Mouse (Mus musculus) frontal cortex, adult (tissue): ENCODE results near the gene Gm4181.
"Not testable (repeated sequence)": the region's sequence is repeated elsewhere in the genome, so short reads cannot be mapped to it uniquely, and the experiment has no call there.

Experiments used
- ATAC-seq: cut with Nextera tagmentation; 2 replicates; pipeline ENCODE4 v1.9.2; 2017; ENCODE audit warnings: mild to moderate bottlenecking, moderate library complexity, mixed read lengths; ENCODE audit not compliant: low TSS enrichment

Gene Gm4181

DNA sequence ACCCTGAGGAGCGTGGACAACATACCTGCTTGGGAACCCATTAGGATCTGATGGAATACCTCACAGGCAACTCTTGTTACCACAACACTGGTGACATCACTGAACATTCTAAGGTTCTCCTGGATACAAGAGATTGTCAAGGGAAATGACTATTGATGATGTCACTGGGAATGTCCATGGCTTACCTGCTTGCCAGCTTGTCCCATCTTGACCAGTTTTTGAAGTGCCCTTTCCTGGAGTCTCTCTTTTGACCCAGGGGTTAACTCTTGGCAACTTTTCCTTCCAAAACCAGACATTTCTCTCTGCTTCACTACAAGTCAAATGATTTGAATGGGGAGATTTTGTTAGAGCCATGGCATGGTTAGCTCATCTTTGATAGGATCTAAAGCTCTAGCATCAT is at the start of gene Gm4181:
Gene Gm4181, minus strand, starts transcription at position 101 of the 400 bp plus-strand sequence.
- not testable (repeated sequence) for ATAC-seq

DNA sequence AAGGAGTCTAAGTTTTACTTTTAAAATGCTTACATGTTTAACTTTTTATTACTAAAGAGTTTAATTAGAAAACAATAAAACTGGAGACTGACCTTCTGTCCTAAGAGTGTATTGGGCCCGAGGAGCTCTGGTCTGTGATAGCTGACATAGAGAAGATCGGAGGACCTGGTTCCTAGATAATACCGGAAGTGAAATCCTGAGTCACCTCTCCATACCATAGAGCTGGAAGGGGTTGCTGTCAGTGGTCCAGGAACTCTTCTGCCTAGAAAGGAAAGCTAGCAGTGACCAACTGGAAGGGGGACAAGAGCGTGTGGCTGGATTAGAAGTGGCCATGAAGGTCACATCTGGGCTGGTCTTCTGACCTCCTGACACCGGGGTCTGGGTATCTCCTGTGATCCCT is 41.8 kb upstream of the Gm4181 start:
- ATAC-seq, result no peak

DNA sequence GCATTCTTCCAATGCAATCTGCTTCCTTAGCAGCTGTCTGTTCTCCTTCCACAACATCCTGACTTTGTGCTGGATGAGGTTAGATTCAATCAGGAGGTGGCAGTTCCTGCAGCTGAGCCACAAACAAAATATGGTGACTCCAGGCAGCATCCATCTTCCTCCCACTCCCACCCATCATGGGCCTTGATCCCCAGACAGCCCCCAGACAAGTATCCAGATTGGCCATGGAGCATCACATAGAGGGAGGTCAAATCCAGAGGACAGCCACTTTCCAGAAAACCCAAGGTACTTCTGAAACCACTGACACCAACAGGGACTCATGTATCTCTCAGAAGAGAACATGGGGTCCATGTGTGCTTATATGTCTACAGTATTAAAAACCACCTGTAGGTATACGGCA is 3.0 kb downstream of the Gm4181 start:
- not testable (repeated sequence) for ATAC-seq

DNA sequence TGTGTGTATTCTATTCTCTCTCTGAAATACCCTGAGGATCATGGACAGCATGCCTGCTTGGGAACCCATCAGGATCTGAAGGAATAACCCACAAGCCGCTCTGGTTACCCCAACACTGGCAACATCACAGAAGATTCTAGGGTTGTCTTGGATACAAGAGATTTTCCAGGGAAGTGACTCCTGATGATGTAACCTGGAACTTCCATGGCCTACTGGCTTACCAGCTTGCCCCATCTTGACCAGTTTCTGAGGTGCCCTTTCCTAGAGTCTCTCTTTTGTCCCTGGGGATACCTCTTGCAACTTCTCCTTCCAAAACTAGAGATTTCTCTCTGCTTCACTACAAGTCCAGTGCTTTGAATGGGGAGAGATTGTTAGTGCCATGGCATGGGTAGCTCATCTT is 24.3 kb downstream of the Gm4181 start, which contains the start of gene Gm17078:
Gene Gm17078, minus strand, starts transcription at position 101 of the 400 bp plus-strand sequence.
- no peak for ATAC-seq

DNA sequence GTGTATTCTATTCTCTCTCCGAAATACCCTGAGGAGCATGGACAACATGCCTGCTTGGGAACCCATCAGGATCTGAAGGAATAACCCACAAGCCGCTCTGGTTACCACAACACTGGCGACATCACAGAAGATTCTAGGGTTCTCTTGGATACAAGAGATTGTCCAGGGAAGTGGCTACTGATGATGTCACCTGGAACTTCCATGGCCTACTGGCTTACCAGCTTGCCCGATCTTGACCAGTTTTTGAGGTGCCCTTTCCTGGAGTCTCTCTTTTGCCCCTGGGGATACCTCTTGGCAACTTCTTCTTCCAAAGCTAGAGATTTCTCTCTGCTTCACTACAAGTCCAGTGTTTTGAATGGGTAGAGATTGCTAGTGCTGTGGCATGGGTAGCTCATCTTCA is 43.4 kb downstream of the Gm4181 start, which contains the start of gene Gm17174:
Gene Gm17174, minus strand, starts transcription at position 101 of the 400 bp plus-strand sequence.
- not testable (repeated sequence) for ATAC-seq
